Mouse (Mus musculus): ENCODE measurements around the gene Akap2.

The Akap2 gene

GRCm38 (mm10) chr4:57697918-57698611, 19.4 kb upstream of the Akap2 start:
- no peak for ATAC-seq (ENCODE audit: insufficient number of reproducible peaks, low FRiP score, low TSS enrichment)

- ATAC-seq (ENCODE audit: insufficient number of reproducible peaks, low FRiP score, low TSS enrichment): no peak
Observed at GRCm38 (mm10) chr4:57701576-57701975, 15.9 kb upstream of the Akap2 start.

- ATAC-seq (ENCODE audit: insufficient number of reproducible peaks, low FRiP score, low TSS enrichment): no peak
Observed at GRCm38 (mm10) chr4:57703574-57704470, 13.6 kb upstream of the Akap2 start.

- no peak for ATAC-seq (ENCODE audit: insufficient number of reproducible peaks, low FRiP score, low TSS enrichment)
Observed at GRCm38 (mm10) chr4:57704575-57704974, 12.9 kb upstream of the Akap2 start.

- ATAC-seq (ENCODE audit: insufficient number of reproducible peaks, low FRiP score, low TSS enrichment): no peak
Observed at GRCm38 (mm10) chr4:57715849-57716248, 1.6 kb upstream of the Akap2 start.

GRCm38 (mm10) chr4:57716735-57717134, 722 bp upstream of the Akap2 start:
- ATAC-seq (ENCODE audit: insufficient number of reproducible peaks, low FRiP score, low TSS enrichment): no peak

GRCm38 (mm10) chr4:57719370-57719769, 1.9 kb downstream of the Akap2 start:
- no peak for ATAC-seq (ENCODE audit: insufficient number of reproducible peaks, low FRiP score, low TSS enrichment)

- ATAC-seq (ENCODE audit: insufficient number of reproducible peaks, low FRiP score, low TSS enrichment): no peak
Observed at GRCm38 (mm10) chr4:57720869-57721361, 3.5 kb downstream of the Akap2 start.

- ATAC-seq (ENCODE audit: insufficient number of reproducible peaks, low FRiP score, low TSS enrichment): no peak
Observed at GRCm38 (mm10) chr4:57722296-57722695, 4.8 kb downstream of the Akap2 start.

- ATAC-seq (ENCODE audit: insufficient number of reproducible peaks, low FRiP score, low TSS enrichment): no peak
Observed at GRCm38 (mm10) chr4:57723659-57724058, 6.2 kb downstream of the Akap2 start.

GRCm38 (mm10) chr4:57725569-57725968, 8.1 kb downstream of the Akap2 start:
- ATAC-seq (ENCODE audit: insufficient number of reproducible peaks, low FRiP score, low TSS enrichment): no peak

GRCm38 (mm10) chr4:57728611-57729183, 11.2 kb downstream of the Akap2 start:
- ATAC-seq (ENCODE audit: insufficient number of reproducible peaks, low FRiP score, low TSS enrichment): no peak

GRCm38 (mm10) chr4:57730047-57730446, 12.6 kb downstream of the Akap2 start:
- no peak for ATAC-seq (ENCODE audit: insufficient number of reproducible peaks, low FRiP score, low TSS enrichment)

GRCm38 (mm10) chr4:57730801-57731598, 13.5 kb downstream of the Akap2 start:
- no peak for ATAC-seq (ENCODE audit: insufficient number of reproducible peaks, low FRiP score, low TSS enrichment)

GRCm38 (mm10) chr4:57732351-57732750, 14.9 kb downstream of the Akap2 start:
- ATAC-seq (ENCODE audit: insufficient number of reproducible peaks, low FRiP score, low TSS enrichment): no peak

- ATAC-seq (ENCODE audit: insufficient number of reproducible peaks, low FRiP score, low TSS enrichment): no peak
Observed at GRCm38 (mm10) chr4:57733445-57733844, 16.0 kb downstream of the Akap2 start.

- no peak for ATAC-seq (ENCODE audit: insufficient number of reproducible peaks, low FRiP score, low TSS enrichment)
Observed at GRCm38 (mm10) chr4:57735426-57735825, 18.0 kb downstream of the Akap2 start.

GRCm38 (mm10) chr4:57738856-57739552, 21.5 kb downstream of the Akap2 start:
- no peak for ATAC-seq (ENCODE audit: insufficient number of reproducible peaks, low FRiP score, low TSS enrichment)

GRCm38 (mm10) chr4:57743325-57743929, 26.0 kb downstream of the Akap2 start:
- no peak for ATAC-seq (ENCODE audit: insufficient number of reproducible peaks, low FRiP score, low TSS enrichment)
